Mouse (Mus musculus): ENCODE results near the gene Hmx2. TPM values are rescaled to one million over a fixed set of nuclear protein-coding genes. Genes with fewer than 3 reads are reported as not detected.

The Hmx2 gene
- polyA plus RNA-seq, 1 experiment from 2014 or later = 2.7 TPM

Other genes with a start within 250 kb of the Hmx2 start
- gene Cuzd1, start 226.5 kb upstream of the Hmx2 start, polyA plus RNA-seq (2014; fragmentation: Nextera tagmentation; extraction: Ambion mirVana) = not detected in 2 replicates
- gene Fam24b, start 219.3 kb upstream of the Hmx2 start, polyA plus RNA-seq (2014; fragmentation: Nextera tagmentation; extraction: Ambion mirVana) = not detected in 2 replicates
- not detected in 2 replicates for gene Fam24a, start 214.9 kb upstream of the Hmx2 start, polyA plus RNA-seq (2014; fragmentation: Nextera tagmentation; extraction: Ambion mirVana)
- gene 2310057M21Rik, start 186.0 kb upstream of the Hmx2 start, polyA plus RNA-seq (2014; fragmentation: Nextera tagmentation; extraction: Ambion mirVana) = 22.5 and 23.7 TPM in 2 replicates
- gene Pstk, start 177.6 kb upstream of the Hmx2 start, polyA plus RNA-seq (2014; fragmentation: Nextera tagmentation; extraction: Ambion mirVana) = 59.4 and 63.3 TPM in 2 replicates
- gene Ikzf5, start 138.3 kb upstream of the Hmx2 start, polyA plus RNA-seq (2014; fragmentation: Nextera tagmentation; extraction: Ambion mirVana) = 25.4 and 26.6 TPM in 2 replicates
- 88.8 and 93.7 TPM in 2 replicates for gene Acadsb, start 138.2 kb upstream of the Hmx2 start, polyA plus RNA-seq (2014; fragmentation: Nextera tagmentation; extraction: Ambion mirVana)
- gene Hmx3, start 5.9 kb upstream of the Hmx2 start, polyA plus RNA-seq (2014; fragmentation: Nextera tagmentation; extraction: Ambion mirVana) = 0.57 and 1.2 TPM in 2 replicates
- gene Bub3, start 11.4 kb downstream of the Hmx2 start, polyA plus RNA-seq (2014; fragmentation: Nextera tagmentation; extraction: Ambion mirVana) = 271 and 278 TPM in 2 replicates